ENCODE assay signal across 19 mouse cellular contexts in genomic region chr3:127242234-127242810, GRCm38 (mm10).
"Had no signal": no experiment of that assay in that cellular context is flagged by ENCODE, and none has a peak within 500 bp of the region (broad histone marks: within the 10 kb centered on the region; RNA-seq: fewer than 3 reads in every experiment).

No protein-coding gene starts in this region.

- ATAC-seq: intestine, embryonic 15.5 days; liver, postnatal 0 days; lung, postnatal 0 days; midbrain, embryonic 16.5 days had no signal

- H3K9ac ChIP-seq: intestine, embryonic 15.5 days; limb, embryonic 13.5 days; liver, embryonic 14.5 days; liver, postnatal 0 days; lung, embryonic 14.5 days; neural tube, embryonic 13.5 days; stomach, embryonic 15.5 days had no signal

- H3K27me3 ChIP-seq: intestine, embryonic 15.5 days; limb, embryonic 13.5 days; neural tube, embryonic 13.5 days; stomach, embryonic 15.5 days had no signal

- H3K36me3 ChIP-seq: intestine, embryonic 15.5 days; limb, embryonic 10.5 days; limb, embryonic 13.5 days; stomach, embryonic 15.5 days had no signal

- H3K9me3 ChIP-seq: intestine, embryonic 15.5 days; limb, embryonic 10.5 days; neural tube, embryonic 13.5 days; stomach, embryonic 15.5 days had no signal

- H3K4me1 ChIP-seq: intestine, embryonic 15.5 days; limb, embryonic 10.5 days; limb, embryonic 13.5 days; stomach, embryonic 15.5 days had no signal

- DNase-seq: kidney, adult 18-20 months; layer of hippocampus, adult 9-11 months; liver, postnatal 0 days; lung, embryonic 14.5 days; retina, postnatal 1 day; right cerebral cortex, postnatal 25 days; spleen, adult 18-20 months; thymus, postnatal 25 days had no signal

- H3K4me2 ChIP-seq: intestine, embryonic 15.5 days; limb, embryonic 13.5 days; lung, embryonic 14.5 days; neural tube, embryonic 13.5 days; stomach, embryonic 15.5 days had no signal

- H3K27ac ChIP-seq: intestine, embryonic 15.5 days; layer of hippocampus, adult 2 months; limb, embryonic 10.5 days; limb, embryonic 13.5 days; liver, embryonic 14.5 days; macrophage; stomach, embryonic 15.5 days had no signal

- H3K4me3 ChIP-seq: intestine, embryonic 15.5 days; layer of hippocampus, adult 2 months; limb, embryonic 10.5 days; limb, embryonic 13.5 days; myocyte; neural tube, embryonic 13.5 days; stomach, embryonic 15.5 days had no signal
